Mouse (Mus musculus) monocyte, adult 59 days (primary cell): Measurements from ENCODE around the gene Prdm5. TPM values are rescaled to one million over a fixed set of nuclear protein-coding genes. Genes with fewer than 3 reads are reported as not detected.

Experiments
- total RNA-seq, 2 experiments: library from RNA; stranded (reverse); gene quantifications; one replicate each; pipeline ENCODE4 v1.2.4; 2023

Prdm5 gene
- total RNA-seq = 1 to 10 TPM in 1 of 2 experiments, under 1 TPM in 1; 0.68 to 1.1 TPM

DNA sequence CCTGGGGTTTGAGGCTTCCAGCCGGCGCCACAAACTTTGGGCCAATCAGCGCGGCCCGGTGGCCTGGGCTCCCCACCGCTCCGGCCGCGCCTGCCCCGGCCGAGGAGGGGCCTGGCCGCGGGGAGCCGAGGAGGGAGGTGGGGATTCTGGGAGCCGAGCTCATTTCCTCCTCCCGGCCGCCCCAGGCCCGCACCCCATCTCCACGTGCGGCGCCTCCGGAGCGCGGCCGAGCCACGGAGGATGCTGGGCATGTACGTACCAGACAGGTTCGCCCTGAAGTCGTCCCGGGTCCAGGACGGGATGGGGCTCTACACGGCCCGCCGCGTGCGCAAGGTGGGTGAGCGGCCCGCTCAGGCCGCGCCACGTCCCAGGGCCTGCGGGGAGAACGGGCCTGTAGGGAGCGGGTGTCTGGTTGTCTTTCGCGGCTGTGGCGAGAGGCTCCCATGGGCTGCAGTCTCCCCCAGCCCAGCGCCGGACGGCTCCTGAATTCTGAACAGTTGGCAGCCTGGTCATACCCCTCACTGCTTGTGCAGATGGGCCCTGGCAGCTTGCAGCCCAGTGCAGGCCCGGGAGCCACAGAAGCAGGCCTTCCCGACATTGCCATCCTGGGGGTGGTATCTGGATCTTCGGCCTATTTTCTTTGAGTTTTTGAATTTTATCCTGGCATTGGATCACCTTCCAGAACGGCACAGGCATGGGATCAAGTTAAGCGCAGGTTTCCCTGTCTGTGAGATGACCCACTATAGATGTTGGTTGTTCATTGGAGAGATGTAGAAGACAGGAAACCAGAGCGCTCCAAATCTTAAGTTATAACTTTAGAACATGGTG lies at the start of gene Prdm5:
Prdm5 (plus strand) TSS at position 128 of the 828 bp plus-strand sequence.

DNA sequence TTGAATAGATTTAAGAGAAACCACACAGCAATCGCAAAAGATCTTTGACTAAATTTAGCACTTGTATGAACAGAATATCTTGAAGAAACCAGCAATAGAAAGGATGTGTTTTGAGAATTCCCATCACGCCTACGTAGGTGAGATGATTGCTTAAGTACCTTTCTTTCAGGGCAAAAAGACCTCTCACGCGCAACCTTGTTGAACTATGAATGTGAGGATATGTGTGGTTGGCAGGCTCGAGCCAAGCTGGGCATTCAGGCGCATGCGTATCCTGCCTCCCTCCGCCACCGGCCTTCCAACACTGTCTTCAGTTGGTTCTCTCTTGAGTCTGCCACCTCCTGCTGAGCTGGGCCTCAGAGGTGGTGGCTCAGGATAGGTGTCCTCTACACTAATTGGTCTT lies 173.5 kb downstream of the Prdm5 start, which contains the start of gene 4930544G11Rik:
4930544G11Rik (plus strand) TSS at position 301 of the 400 bp plus-strand sequence.

Other genes starting within 250 kb of the Prdm5 start
- gene Ndnf, start 107.4 kb upstream of the Prdm5 start, total RNA-seq = 1 to 10 TPM; 2.8 to 4.9 TPM
- gene 4930544G11Rik, start 173.6 kb downstream of the Prdm5 start, total RNA-seq = not detected